Mouse (Mus musculus): ENCODE measurements around the gene Inpp5b. TPM values are rescaled to one million over a fixed set of nuclear protein-coding genes. Genes with fewer than 3 reads are reported as not detected.

Inpp5b gene
- polyA plus RNA-seq, 1 experiment from 2014 or later, result 26.8 TPM

DNA sequence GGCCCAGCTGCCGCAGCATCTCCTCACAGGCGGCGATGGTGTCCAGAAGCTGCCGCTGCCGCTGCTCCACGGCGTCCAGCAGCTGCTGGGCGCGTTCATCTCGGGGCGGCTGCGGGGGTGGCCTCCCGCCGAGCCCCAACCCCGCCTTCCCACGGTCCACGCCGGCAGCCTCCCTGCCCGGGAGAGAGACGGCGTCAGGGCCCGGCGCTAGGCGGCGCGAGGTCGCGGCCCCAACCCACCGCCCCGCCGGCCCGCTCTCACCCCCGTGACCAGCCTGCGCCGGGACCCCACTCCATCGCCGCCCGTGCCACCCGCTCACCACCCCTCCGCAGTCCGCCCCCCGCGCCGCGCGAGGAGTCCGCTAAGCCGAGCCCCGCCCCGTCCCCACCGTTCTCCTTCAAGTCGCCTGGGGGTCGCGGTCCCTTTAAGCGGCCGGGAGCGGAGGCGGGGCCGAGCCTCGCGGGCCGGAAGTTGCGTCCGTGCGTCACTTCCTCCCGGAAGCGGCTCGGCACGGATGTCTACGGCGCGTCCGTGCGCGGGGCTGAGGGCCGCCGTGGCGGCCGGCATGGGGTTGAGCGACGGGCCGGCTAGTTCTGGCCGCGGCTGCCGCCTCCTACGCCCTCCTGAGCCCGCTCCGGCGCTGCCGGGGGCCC, 108.7 kb downstream of the Inpp5b start, which contains the start of gene Yrdc:
Yrdc (plus strand) TSS at position 419 of the 653 bp plus-strand sequence.
- Histone ChIP-seq H3K9me3 (no peaks in the 10 kb centered on the region), H3K27me3 (ENCODE audit: insufficient read depth, poor library complexity, severe bottlenecking) (no peaks in the 10 kb centered on the region), H3K4me1 (replicated peaks) (peaks cover 24% of the 10 kb centered on the region), H3K36me3 (peaks cover 42% of the 10 kb centered on the region), H3K4me3 (peak within 1 kb of the TSS; percentile 99), H3K27ac (peak within 1 kb of the TSS; percentile 97)
- DNase-seq (ENCODE audit: low spot score), result peak; percentile 94
- under 1% methylated on average over 90 of the region's 90 CpGs for WGBS

MicroRNAs encoded within 50 kb of the gene (microRNA counts, 519-probe panel; counts per million panel counts)
- 1,255 counts per million, percentile 77 among the panel's probes with 10 or more counts for microRNA mmu-miR-697
- microRNA mmu-miR-698, result 1,255 counts per million, percentile 77 among the panel's probes with 10 or more counts

Other genes with a start within 250 kb of the Inpp5b start
- 0.25 TPM in 1 of 2 replicates, not detected in the other for gene 3100002H09Rik, start 131.0 kb upstream of the Inpp5b start, polyA plus RNA-seq (2016; fragmentation: Nextera tagmentation; extraction: Ambion mirVana)
- 5.2 and 12.9 TPM in 2 replicates for gene Pou3f1, start 85.0 kb upstream of the Inpp5b start, polyA plus RNA-seq (2016; fragmentation: Nextera tagmentation; extraction: Ambion mirVana)
- gene Utp11, start 48.2 kb upstream of the Inpp5b start, polyA plus RNA-seq (2016; fragmentation: Nextera tagmentation; extraction: Ambion mirVana), result 62.8 and 62.9 TPM in 2 replicates
- 4.0 and 5.7 TPM in 2 replicates for gene Fhl3, start 41.1 kb upstream of the Inpp5b start, polyA plus RNA-seq (2016; fragmentation: Nextera tagmentation; extraction: Ambion mirVana)
- gene Sf3a3, start 27.1 kb upstream of the Inpp5b start, polyA plus RNA-seq (2016; fragmentation: Nextera tagmentation; extraction: Ambion mirVana), result 221 and 243 TPM in 2 replicates
- gene Mtf1, start 60.3 kb downstream of the Inpp5b start, polyA plus RNA-seq (2016; fragmentation: Nextera tagmentation; extraction: Ambion mirVana), result 19.0 and 20.4 TPM in 2 replicates
- 38.3 and 48.2 TPM in 2 replicates for gene Yrdc, start 108.8 kb downstream of the Inpp5b start, polyA plus RNA-seq (2016; fragmentation: Nextera tagmentation; extraction: Ambion mirVana)
- 47.9 and 61.7 TPM in 2 replicates for gene 1110065P20Rik, start 109.3 kb downstream of the Inpp5b start, polyA plus RNA-seq (2016; fragmentation: Nextera tagmentation; extraction: Ambion mirVana)
- gene Maneal, start 120.3 kb downstream of the Inpp5b start, polyA plus RNA-seq (2016; fragmentation: Nextera tagmentation; extraction: Ambion mirVana), result 3.7 and 8.8 TPM in 2 replicates
- gene Epha10, start 139.0 kb downstream of the Inpp5b start, polyA plus RNA-seq (2016; fragmentation: Nextera tagmentation; extraction: Ambion mirVana), result 3.8 and 7.6 TPM in 2 replicates
- 13.3 and 18.0 TPM in 2 replicates for gene 9930104L06Rik, start 195.2 kb downstream of the Inpp5b start, polyA plus RNA-seq (2016; fragmentation: Nextera tagmentation; extraction: Ambion mirVana)
- gene Cdca8, start 197.5 kb downstream of the Inpp5b start, polyA plus RNA-seq (2016; fragmentation: Nextera tagmentation; extraction: Ambion mirVana), result 224 and 253 TPM in 2 replicates
- 14.8 and 17.4 TPM in 2 replicates for gene Rspo1, start 244.6 kb downstream of the Inpp5b start, polyA plus RNA-seq (2016; fragmentation: Nextera tagmentation; extraction: Ambion mirVana)